Mouse (Mus musculus) neural tube, postnatal 0 days (tissue): Measurements from ENCODE around the gene Vax2. TPM values are rescaled to one million over a fixed set of nuclear protein-coding genes. Genes with fewer than 3 reads are reported as not detected.

Experiments used
- polyA plus RNA-seq: library from polyadenylated mRNA; unstranded; fragments of >200 nt; fragmentation: Nextera tagmentation; extraction: Ambion mirVana; gene quantifications from 2 replicates; pipeline ENCODE4 v1.2.1, GENCODE M21; 2015

Gene Vax2
- not detected in 2 replicates for polyA plus RNA-seq

DNA sequence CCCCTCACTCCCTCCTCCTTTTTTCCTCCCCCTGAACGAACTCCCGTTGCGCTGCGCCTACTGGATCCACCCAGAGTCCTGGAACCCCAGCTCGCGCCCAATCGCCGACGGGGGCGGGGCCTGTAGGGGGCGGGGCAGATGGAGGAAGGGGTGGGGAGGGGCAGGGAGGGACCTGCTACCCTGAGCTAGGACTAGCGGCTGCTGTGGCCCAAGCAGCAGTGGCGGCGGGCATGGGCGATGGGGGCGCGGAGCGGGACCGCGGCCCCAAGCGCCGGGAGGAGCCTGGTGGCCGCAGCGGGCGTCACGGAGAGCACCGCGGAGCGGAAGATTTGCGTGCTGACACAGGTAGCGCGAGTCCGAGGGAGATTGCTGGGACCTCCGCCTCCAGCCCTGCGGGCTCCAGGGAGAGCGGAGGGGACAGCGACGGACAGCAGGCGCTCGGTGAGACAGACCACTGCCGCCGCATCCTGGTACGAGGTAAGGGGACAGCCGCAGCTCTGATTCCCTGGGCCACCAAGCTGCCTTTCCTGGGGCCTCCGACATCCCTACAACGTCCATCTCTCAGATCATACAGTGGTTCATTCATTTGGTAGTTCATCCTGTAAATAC, at the start of gene Vax2:
Vax2 (plus strand) TSS at position 198 of the 609 bp plus-strand sequence.

DNA sequence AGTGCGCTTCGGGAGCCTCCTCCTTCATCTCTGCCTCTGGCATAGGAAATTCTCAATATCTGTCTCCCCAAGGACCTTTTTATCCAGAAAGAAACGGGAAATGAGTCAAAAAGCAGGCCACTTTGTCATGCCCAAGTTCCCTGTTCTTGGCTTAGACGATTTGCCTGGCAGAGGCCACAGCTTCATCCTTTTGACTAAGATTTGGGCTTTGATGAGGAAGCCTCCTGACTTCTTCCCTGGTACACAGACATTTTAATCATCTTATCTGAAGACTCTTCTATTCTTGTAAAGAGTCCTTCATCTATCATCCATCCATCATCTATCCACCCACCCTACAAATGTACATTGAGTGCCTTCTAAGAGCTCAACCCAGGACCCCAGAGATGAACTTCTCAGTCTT, 33.3 kb upstream of the Vax2 start, which contains the start of gene Cd207:
Cd207 (minus strand) TSS at position 101 of the 400 bp plus-strand sequence.

DNA sequence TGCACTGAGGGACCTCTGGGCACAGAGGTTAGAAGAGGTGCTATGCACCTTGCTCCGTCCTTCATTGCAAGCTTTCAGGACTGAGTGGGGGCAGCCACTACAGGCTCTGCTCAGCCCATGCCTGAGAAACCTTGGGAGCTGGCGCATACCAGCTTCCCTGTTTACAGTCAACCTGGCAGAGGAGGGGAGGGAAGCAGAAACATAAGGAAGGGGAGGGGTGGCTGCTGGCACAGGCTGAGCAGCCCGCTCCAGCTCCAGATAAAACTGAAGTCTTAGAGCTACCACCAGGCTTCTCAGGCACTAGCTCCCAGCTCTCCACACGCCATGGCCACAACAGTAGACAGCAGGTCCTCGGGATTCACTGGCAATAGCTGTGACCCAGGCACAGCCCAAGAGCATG, 31.7 kb downstream of the Vax2 start, which contains the start of gene Atp6v1b1:
Atp6v1b1 (plus strand) TSS at position 230 of the 400 bp plus-strand sequence.

DNA sequence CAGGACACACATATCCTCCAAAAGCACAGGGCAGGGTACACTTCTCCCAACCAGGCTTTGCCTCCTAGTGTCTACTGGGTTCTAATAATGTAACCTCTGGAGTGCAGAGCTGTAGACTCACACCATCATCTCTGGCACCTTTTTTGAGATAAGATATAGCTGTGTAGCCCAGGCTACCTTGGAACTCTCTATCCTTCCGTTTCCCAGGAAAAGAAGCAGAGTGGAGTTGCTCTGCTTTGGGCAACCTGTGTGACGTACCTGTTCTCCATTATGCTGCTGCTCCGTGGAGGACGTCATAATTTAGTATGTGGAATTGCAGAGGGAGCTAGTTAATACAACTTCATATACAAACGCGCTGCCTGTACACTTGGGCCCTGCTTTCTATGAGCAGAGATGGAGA, 51.3 kb downstream of the Vax2 start, which contains the start of gene Ankrd53:
Ankrd53 (plus strand) TSS at position 301 of the 400 bp plus-strand sequence.

DNA sequence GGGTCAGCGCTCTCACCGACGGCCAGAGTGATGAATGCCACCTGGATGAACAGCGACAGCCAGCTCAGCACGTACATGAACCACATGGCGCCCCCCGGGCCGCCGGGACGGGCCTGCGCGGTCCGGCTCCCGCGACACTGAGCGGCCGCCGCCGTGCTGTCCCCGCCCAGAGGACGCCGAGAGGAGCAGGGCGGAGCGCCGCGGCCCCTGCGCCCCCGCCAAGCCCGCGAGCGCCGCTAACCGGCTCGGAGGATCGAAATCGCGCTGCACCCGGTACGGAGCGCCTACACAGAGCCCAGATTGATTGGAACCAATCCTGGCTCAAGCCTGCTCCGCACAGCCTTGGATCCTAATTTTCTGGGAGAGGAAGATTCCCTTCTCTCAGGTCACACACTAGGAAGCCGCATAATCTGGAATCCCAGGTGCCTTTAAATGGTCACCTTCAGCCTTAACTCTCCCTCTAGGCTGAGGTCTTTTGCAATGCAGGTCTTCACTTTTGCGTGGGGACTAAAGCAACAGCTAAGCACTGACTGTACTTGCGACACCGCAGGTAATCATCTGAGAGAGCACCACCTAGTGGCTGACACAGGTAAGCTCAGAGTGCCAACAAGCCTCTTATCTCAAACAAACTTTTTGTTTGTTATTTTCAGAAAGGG, 64.7 kb downstream of the Vax2 start, which contains the start of gene Tex261:
Tex261 (minus strand) TSS at position 176 of the 656 bp plus-strand sequence.

Other genes with a start within 250 kb of the Vax2 start
- 59.5 and 60.7 TPM in 2 replicates for gene Dguok, start 204.3 kb upstream of the Vax2 start, polyA plus RNA-seq
- gene Actg2, start 175.0 kb upstream of the Vax2 start, polyA plus RNA-seq = 1.5 and 2.5 TPM in 2 replicates
- gene Stambp, start 138.5 kb upstream of the Vax2 start, polyA plus RNA-seq = 58.1 and 62.0 TPM in 2 replicates
- gene Clec4f, start 55.1 kb upstream of the Vax2 start, polyA plus RNA-seq = 0.14 TPM in 1 of 2 replicates, not detected in the other
- gene Cd207, start 33.4 kb upstream of the Vax2 start, polyA plus RNA-seq = 0.10 and 0.15 TPM in 2 replicates
- not detected in 2 replicates for gene Atp6v1b1, start 31.7 kb downstream of the Vax2 start, polyA plus RNA-seq
- gene Ankrd53, start 51.4 kb downstream of the Vax2 start, polyA plus RNA-seq = 0.09 TPM in 1 of 2 replicates, not detected in the other
- 72.1 and 74.3 TPM in 2 replicates for gene Tex261, start 64.5 kb downstream of the Vax2 start, polyA plus RNA-seq
- gene Nagk, start 83.7 kb downstream of the Vax2 start, polyA plus RNA-seq = 98.4 and 112 TPM in 2 replicates
- gene Paip2b, start 120.5 kb downstream of the Vax2 start, polyA plus RNA-seq = 24.0 and 27.5 TPM in 2 replicates
- 54.0 and 57.7 TPM in 2 replicates for gene Zfp638, start 155.8 kb downstream of the Vax2 start, polyA plus RNA-seq